Mouse (Mus musculus): Measurements from ENCODE around the gene Msl2.

DNA sequence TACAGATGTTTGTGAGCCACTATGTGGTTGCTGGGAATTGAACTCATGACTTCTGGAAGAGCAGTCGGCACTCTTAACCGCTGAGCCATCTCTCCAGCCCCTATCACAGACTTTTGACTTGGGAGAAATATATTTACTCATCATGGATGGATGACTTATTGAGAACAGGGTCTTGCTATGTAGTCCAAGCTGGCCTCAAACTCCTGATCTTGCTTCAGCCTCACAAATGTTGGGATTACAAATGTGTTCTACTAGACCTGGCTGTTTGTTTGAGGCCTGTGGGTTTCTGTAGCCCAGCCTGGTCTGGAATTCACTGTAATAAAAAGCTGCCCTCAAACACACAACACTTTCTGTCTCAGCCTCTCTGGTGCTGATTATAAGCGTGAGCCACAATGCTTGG lies 22.6 kb downstream of the Msl2 start:
- TF ChIP-seq CTCF (IDR thresholded peaks at IDR 0.05; ENCODE audit: low read depth) (no peak), EP300 (optimal IDR thresholded peaks at IDR 0.05) (no peak)
